Mouse (Mus musculus): ENCODE data around the gene Ift88. TPM values are rescaled to one million over a fixed set of nuclear protein-coding genes. Genes with fewer than 3 reads are reported as not detected.

Gene Ift88
- polyA plus RNA-seq, 1 experiment, result 0.58 TPM

DNA sequence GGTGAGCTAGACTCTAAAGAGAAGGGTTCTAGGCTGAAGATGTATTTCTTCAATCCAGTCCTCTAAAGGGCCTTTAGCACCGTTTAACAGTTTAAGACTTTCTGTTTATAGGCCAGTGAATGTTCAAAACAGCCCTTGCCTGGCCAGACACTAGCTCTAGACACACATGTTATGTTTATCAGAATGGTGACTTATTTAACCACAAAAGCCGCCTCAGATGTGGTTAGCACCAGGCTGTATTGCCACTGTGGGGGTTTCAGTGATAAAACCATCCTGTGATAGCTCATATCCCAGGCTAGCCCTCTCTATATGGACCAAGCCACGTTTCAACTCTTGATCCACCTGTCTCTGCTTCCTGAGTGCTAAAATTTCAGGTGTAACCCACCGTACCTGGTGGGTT is 32.2 kb upstream of the Ift88 start:
- 54% methylated on average over 4 of the region's 4 CpGs for WGBS
- H3K27ac ChIP-seq (ENCODE audit: insufficient read depth, low read depth, low read length), result peak overlapping the region; percentile 88

GRCm38 (mm10) chr14:57392278-57392677 is 31.6 kb upstream of the Ift88 start:
- H3K4me1 ChIP-seq (ENCODE audit: control insufficient read depth, insufficient read depth, insufficient read length, low read length), result peaks cover 19% of the 10 kb centered on the region; the same call in 1 of the 2 replicates
- WGBS, result 21% methylated on average over 5 of the region's 5 CpGs
- H3K27ac ChIP-seq (ENCODE audit: insufficient read depth, low read depth, low read length), result peak overlapping the region; percentile 88
- H3K36me3 ChIP-seq (ENCODE audit: control insufficient read depth, insufficient read depth, low read length), result peaks cover 2% of the 10 kb centered on the region; the same call in 1 of the 2 replicates
- TF ChIP-seq CTCF (IDR thresholded peaks at IDR 0.05; ENCODE audit: extremely low read depth, insufficient read length, insufficient replicate concordance, low read depth, low read length), result no peak
- TF ChIP-seq POLR2A (IDR thresholded peaks at IDR 0.05; ENCODE audit: low read depth, low read length), result no peak
- no peaks in the 10 kb centered on the region for H3K27me3 ChIP-seq (ENCODE audit: control insufficient read depth, insufficient read depth, low read length)
- H3K4me3 ChIP-seq (ENCODE audit: low read depth, low read length), result peak overlapping the region; percentile 47

More for the DNA sequence above, 32.2 kb upstream of the Ift88 start:
- no peak for TF ChIP-seq CTCF (IDR thresholded peaks at IDR 0.05; ENCODE audit: extremely low read depth, insufficient read length, insufficient replicate concordance, low read depth, low read length)
- TF ChIP-seq POLR2A (IDR thresholded peaks at IDR 0.05; ENCODE audit: low read depth, low read length), result no peak
- Histone ChIP-seq H3K4me1 (ENCODE audit: control insufficient read depth, insufficient read depth, insufficient read length, low read length) (peaks cover 22% of the 10 kb centered on the region), H3K27me3 (ENCODE audit: control insufficient read depth, insufficient read depth, low read length) (no peaks in the 10 kb centered on the region), H3K4me3 (ENCODE audit: low read depth, low read length) (no peak overlapping the region), H3K36me3 (ENCODE audit: control insufficient read depth, insufficient read depth, low read length) (peaks cover 2% of the 10 kb centered on the region; the same call in 1 of the 2 replicates)

GRCm38 (mm10) chr14:57395470-57395869 is 28.4 kb upstream of the Ift88 start:
- TF ChIP-seq CTCF (IDR thresholded peaks at IDR 0.05; ENCODE audit: extremely low read depth, insufficient read length, insufficient replicate concordance, low read depth, low read length), result no peak
- no peak for TF ChIP-seq POLR2A (IDR thresholded peaks at IDR 0.05; ENCODE audit: low read depth, low read length)
- Histone ChIP-seq H3K27me3 (ENCODE audit: control insufficient read depth, insufficient read depth, low read length) (no peaks in the 10 kb centered on the region), H3K4me1 (ENCODE audit: control insufficient read depth, insufficient read depth, insufficient read length, low read length) (peaks cover 16% of the 10 kb centered on the region; the same call in 1 of the 2 replicates), H3K4me3 (ENCODE audit: low read depth, low read length) (no peak overlapping the region), H3K36me3 (ENCODE audit: control insufficient read depth, insufficient read depth, low read length) (peaks cover 2% of the 10 kb centered on the region; the same call in 1 of the 2 replicates), H3K27ac (ENCODE audit: insufficient read depth, low read depth, low read length) (peak overlapping the region; percentile 66; the same call in 1 of the 2 replicates)
- 27% methylated on average over 2 of the region's 2 CpGs for WGBS

DNA sequence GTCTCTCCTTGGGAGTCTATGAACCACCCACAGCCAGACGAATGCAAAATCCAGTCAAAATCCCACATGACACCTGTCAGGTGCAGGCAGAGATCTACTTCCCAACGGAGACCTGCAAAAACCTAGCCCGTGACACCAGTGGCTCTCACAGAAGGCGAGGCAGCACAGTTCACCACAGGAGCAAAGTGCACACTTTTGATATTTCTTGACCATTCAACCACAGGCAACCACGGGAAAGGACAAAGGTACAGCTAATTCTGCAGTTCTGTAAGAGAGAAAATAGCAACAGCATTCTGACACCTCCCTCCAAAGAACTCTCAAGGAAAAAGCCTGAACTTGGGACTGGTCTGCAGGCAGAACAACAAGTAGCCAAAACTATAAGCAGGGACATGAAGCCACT is 26.6 kb upstream of the Ift88 start:
- 28% methylated on average over 5 of the region's 5 CpGs for WGBS
- H3K36me3 ChIP-seq (ENCODE audit: control insufficient read depth, insufficient read depth, low read length), result no peaks in the 10 kb centered on the region
- peak overlapping the region; percentile 92 for H3K27ac ChIP-seq (ENCODE audit: insufficient read depth, low read depth, low read length)
- no peaks in the 10 kb centered on the region for H3K27me3 ChIP-seq (ENCODE audit: control insufficient read depth, insufficient read depth, low read length)
- peaks cover 11% of the 10 kb centered on the region; the same call in 1 of the 2 replicates for H3K4me1 ChIP-seq (ENCODE audit: control insufficient read depth, insufficient read depth, insufficient read length, low read length)
- no peak for TF ChIP-seq CTCF (IDR thresholded peaks at IDR 0.05; ENCODE audit: extremely low read depth, insufficient read length, insufficient replicate concordance, low read depth, low read length)
- TF ChIP-seq POLR2A (IDR thresholded peaks at IDR 0.05; ENCODE audit: low read depth, low read length), result no peak
- H3K4me3 ChIP-seq (ENCODE audit: low read depth, low read length), result peak overlapping the region; percentile 35

GRCm38 (mm10) chr14:57398065-57398757 is 25.7 kb upstream of the Ift88 start, which contains the start of gene Cryl1:
Gene Cryl1 (minus strand): TSS chr14:57398529.
- peak within 1 kb of the TSS; percentile 93 for H3K27ac ChIP-seq (ENCODE audit: insufficient read depth, low read depth, low read length)
- H3K4me3 ChIP-seq (ENCODE audit: low read depth, low read length), result peak within 1 kb of the TSS; percentile 92
- H3K4me1 ChIP-seq (ENCODE audit: control insufficient read depth, insufficient read depth, insufficient read length, low read length), result peaks cover 7% of the 10 kb centered on the region; the same call in 1 of the 2 replicates
- H3K27me3 ChIP-seq (ENCODE audit: control insufficient read depth, insufficient read depth, low read length), result no peaks in the 10 kb centered on the region
- no peaks in the 10 kb centered on the region for H3K36me3 ChIP-seq (ENCODE audit: control insufficient read depth, insufficient read depth, low read length)
- WGBS, result 1% methylated on average over 43 of the region's 43 CpGs
- TF ChIP-seq POLR2A (IDR thresholded peaks at IDR 0.05; ENCODE audit: low read depth, low read length) (peak; percentile 96), CTCF (IDR thresholded peaks at IDR 0.05; ENCODE audit: extremely low read depth, insufficient read length, insufficient replicate concordance, low read depth, low read length) (no peak)

- H3K27ac ChIP-seq (ENCODE audit: insufficient read depth, low read depth, low read length), result peak overlapping the region; percentile 93
- TF ChIP-seq CTCF (IDR thresholded peaks at IDR 0.05; ENCODE audit: extremely low read depth, insufficient read length, insufficient replicate concordance, low read depth, low read length) (no peak), POLR2A (IDR thresholded peaks at IDR 0.05; ENCODE audit: low read depth, low read length) (no peak)
- WGBS, result 1% methylated on average over 13 of the region's 13 CpGs
These were observed 24.9 kb upstream of the Ift88 start for GRCm38 (mm10) chr14:57398813-57399427.

DNA sequence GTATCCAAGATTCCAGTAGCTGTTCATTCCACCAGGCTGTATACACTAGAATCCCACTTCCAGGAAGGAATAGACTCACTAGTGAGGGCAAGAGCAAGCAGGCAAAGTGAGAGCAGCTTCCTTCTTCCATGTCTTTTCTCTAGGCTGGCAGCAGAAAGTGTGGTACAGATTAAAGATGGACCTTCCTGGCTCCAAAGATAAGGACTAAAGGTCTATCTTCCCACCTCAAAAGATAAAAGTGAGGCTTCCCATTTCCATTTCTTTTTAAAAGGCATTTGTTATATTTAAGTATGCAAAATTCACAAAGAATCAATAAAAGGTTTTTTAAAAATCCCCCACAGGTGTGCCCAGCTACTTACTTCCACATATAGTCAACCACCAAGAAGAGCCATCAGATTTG is 21.0 kb upstream of the Ift88 start:
- Histone ChIP-seq H3K4me3 (ENCODE audit: low read depth, low read length) (no peak overlapping the region), H3K4me1 (ENCODE audit: control insufficient read depth, insufficient read depth, insufficient read length, low read length) (peaks cover 9% of the 10 kb centered on the region; the same call in 1 of the 2 replicates), H3K36me3 (ENCODE audit: control insufficient read depth, insufficient read depth, low read length) (no peaks in the 10 kb centered on the region), H3K27me3 (ENCODE audit: control insufficient read depth, insufficient read depth, low read length) (no peaks in the 10 kb centered on the region), H3K27ac (ENCODE audit: insufficient read depth, low read depth, low read length) (no peak overlapping the region)
- TF ChIP-seq POLR2A (IDR thresholded peaks at IDR 0.05; ENCODE audit: low read depth, low read length) (no peak), CTCF (IDR thresholded peaks at IDR 0.05; ENCODE audit: extremely low read depth, insufficient read length, insufficient replicate concordance, low read depth, low read length) (no peak)

More at GRCm38 (mm10) chr14:57398813-57399427, 24.9 kb upstream of the Ift88 start:
- H3K4me3 ChIP-seq (ENCODE audit: low read depth, low read length), result peak overlapping the region; percentile 92
- H3K4me1 ChIP-seq (ENCODE audit: control insufficient read depth, insufficient read depth, insufficient read length, low read length), result peaks cover 7% of the 10 kb centered on the region; the same call in 1 of the 2 replicates
- H3K27me3 ChIP-seq (ENCODE audit: control insufficient read depth, insufficient read depth, low read length), result no peaks in the 10 kb centered on the region
- H3K36me3 ChIP-seq (ENCODE audit: control insufficient read depth, insufficient read depth, low read length), result no peaks in the 10 kb centered on the region
